ENCODE assay signal across 19 mouse cellular contexts in genomic region chr4:48037646-48038045, GRCm38 (mm10). TPM values are rescaled to one million over a fixed set of nuclear protein-coding genes. Genes with fewer than 3 reads are reported as not detected.
A peak's percentile ranks its signal among the peaks of the same experiment; 100 is the strongest.
DNase-seq lines count a peak whose midpoint lies in the region; ATAC-seq and TF ChIP-seq lines count a peak whose summit lies in the region.
"Had no signal": no experiment of that assay in that cellular context is flagged by ENCODE, and none has a peak within 500 bp of the region (broad histone marks: within the 10 kb centered on the region; RNA-seq: fewer than 3 reads in every experiment).

No protein-coding gene starts in this region.

- no peak for TF ChIP-seq POLR2A in limb, embryonic 14.5 days (IDR thresholded peaks at IDR 0.05; ENCODE audit: borderline replicate concordance, extremely low read depth, insufficient read depth, insufficient read length)

- ATAC-seq in midbrain, embryonic 11.5 days (ENCODE audit: low FRiP score), result no peak
- ATAC-seq in midbrain, embryonic 14.5 days (ENCODE audit: low FRiP score, low TSS enrichment), result no peak
- ATAC-seq in embryonic facial prominence, embryonic 13.5 days (ENCODE audit: insufficient number of reproducible peaks, insufficient read depth, low FRiP score, low TSS enrichment, low read depth), result no peak
- no peak for ATAC-seq in limb, embryonic 14.5 days (ENCODE audit: low FRiP score, low read depth)
- ATAC-seq: forebrain, embryonic 15.5 days; hindbrain, postnatal 0 days had no signal

- H3K9me3 ChIP-seq in midbrain, embryonic 11.5 days (ENCODE audit: control insufficient read depth, low read length), result no peaks in the 10 kb centered on the region
- H3K9me3 ChIP-seq in midbrain, embryonic 14.5 days (ENCODE audit: control insufficient read depth, low read length), result no peaks in the 10 kb centered on the region
- H3K9me3 ChIP-seq in embryonic facial prominence, embryonic 13.5 days, result no peaks in the 10 kb centered on the region
- no peaks in the 10 kb centered on the region for H3K9me3 ChIP-seq in limb, embryonic 14.5 days (ENCODE audit: control insufficient read depth, low read length)
- no peaks in the 10 kb centered on the region for H3K9me3 ChIP-seq in midbrain, embryonic 10.5 days (replicated peaks)
- no peaks in the 10 kb centered on the region for H3K9me3 ChIP-seq in hindbrain, embryonic 10.5 days
- H3K9me3 ChIP-seq: forebrain, embryonic 15.5 days; hindbrain, embryonic 13.5 days had no signal

- DNase-seq in midbrain, embryonic 11.5 days (ENCODE audit: low spot score, missing footprints), result peak; percentile 70
- DNase-seq in midbrain, embryonic 14.5 days, result no peak
- peak; percentile 52 for DNase-seq in limb, embryonic 14.5 days (ENCODE audit: low spot score)
- DNase-seq in midbrain, embryonic 10.5 days (ENCODE audit: low spot score), result no peak
- no peak for DNase-seq in hindbrain, embryonic 10.5 days (ENCODE audit: low spot score)
- DNase-seq: adrenal gland, adult 2 months; adrenal gland, postnatal 25 days; cerebellum, adult 18-20 months; cerebellum, adult 9-11 months; cerebellum, postnatal 36 days; gastrocnemius, postnatal 14 days; heart, postnatal 10 days; heart, postnatal 4 days; kidney, adult 11 months had no signal

- no peak overlapping the region for H3K4me2 ChIP-seq in midbrain, embryonic 11.5 days
- H3K4me2 ChIP-seq in midbrain, embryonic 14.5 days (ENCODE audit: low read length), result no peak overlapping the region
- H3K4me2 ChIP-seq in embryonic facial prominence, embryonic 13.5 days, result 0 out of 2 replicates have a peak overlapping the region, but pooled peaks have one; percentile 9
- no peak overlapping the region for H3K4me2 ChIP-seq in limb, embryonic 14.5 days (replicated peaks; ENCODE audit: low read depth, low read length, severe bottlenecking)
- H3K4me2 ChIP-seq: forebrain, embryonic 15.5 days; hindbrain, embryonic 13.5 days had no signal

- H3K27ac ChIP-seq in midbrain, embryonic 11.5 days (ENCODE audit: low read depth, low read length), result no peak overlapping the region
- H3K27ac ChIP-seq in midbrain, embryonic 14.5 days (replicated peaks; ENCODE audit: low read depth, low read length), result no peak overlapping the region
- H3K27ac ChIP-seq in embryonic facial prominence, embryonic 13.5 days, result peak overlapping the region; percentile 85
- H3K27ac ChIP-seq in limb, embryonic 14.5 days (replicated peaks; ENCODE audit: low read depth, low read length), result no peak overlapping the region
- H3K27ac ChIP-seq in midbrain, embryonic 10.5 days (replicated peaks), result no peak overlapping the region
- H3K27ac ChIP-seq in hindbrain, embryonic 10.5 days, result no peak overlapping the region
- H3K27ac ChIP-seq: forebrain, embryonic 15.5 days; hindbrain, embryonic 13.5 days; hindbrain, postnatal 0 days had no signal

- H3K36me3 ChIP-seq in midbrain, embryonic 11.5 days (ENCODE audit: control insufficient read depth, insufficient read depth, low read length), result no peaks in the 10 kb centered on the region
- no peaks in the 10 kb centered on the region for H3K36me3 ChIP-seq in midbrain, embryonic 14.5 days (ENCODE audit: control insufficient read depth, insufficient read depth, low read length)
- no peaks in the 10 kb centered on the region for H3K36me3 ChIP-seq in embryonic facial prominence, embryonic 13.5 days
- no peaks in the 10 kb centered on the region for H3K36me3 ChIP-seq in limb, embryonic 14.5 days (ENCODE audit: control insufficient read depth, insufficient read depth, low read length)
- no peaks in the 10 kb centered on the region for H3K36me3 ChIP-seq in midbrain, embryonic 10.5 days
- no peaks in the 10 kb centered on the region for H3K36me3 ChIP-seq in hindbrain, embryonic 10.5 days
- H3K36me3 ChIP-seq: forebrain, embryonic 15.5 days; hindbrain, embryonic 13.5 days had no signal

- H3K9ac ChIP-seq in midbrain, embryonic 11.5 days (ENCODE audit: low read length), result no peak overlapping the region
- no peak overlapping the region for H3K9ac ChIP-seq in midbrain, embryonic 14.5 days (replicated peaks; ENCODE audit: low read length)
- H3K9ac ChIP-seq in embryonic facial prominence, embryonic 13.5 days, result no peak overlapping the region
- H3K9ac ChIP-seq in limb, embryonic 14.5 days (ENCODE audit: low read depth, low read length, severe bottlenecking), result no peak overlapping the region
- H3K9ac ChIP-seq: forebrain, embryonic 15.5 days; hindbrain, embryonic 13.5 days had no signal

- WGBS in midbrain, embryonic 11.5 days, result 93% methylated on average over 4 of the region's 4 CpGs
- 93% methylated on average over 4 of the region's 4 CpGs for WGBS in midbrain, embryonic 14.5 days
- WGBS in embryonic facial prominence, embryonic 13.5 days, result 17% methylated on average over 4 of the region's 4 CpGs
- WGBS in limb, embryonic 14.5 days, result 25% methylated on average over 4 of the region's 4 CpGs
- 93% methylated on average over 4 of the region's 4 CpGs for WGBS in midbrain, embryonic 10.5 days
- 85% methylated on average over 4 of the region's 4 CpGs for WGBS in hindbrain, embryonic 10.5 days

- H3K4me1 ChIP-seq in midbrain, embryonic 11.5 days (ENCODE audit: control insufficient read depth, insufficient read depth, low read length), result peaks cover 8% of the 10 kb centered on the region
- H3K4me1 ChIP-seq in midbrain, embryonic 14.5 days (ENCODE audit: control insufficient read depth, insufficient read depth, low read length), result peaks cover 8% of the 10 kb centered on the region; the same call in 1 of the 2 replicates
- peaks cover 36% of the 10 kb centered on the region for H3K4me1 ChIP-seq in embryonic facial prominence, embryonic 13.5 days
- H3K4me1 ChIP-seq in limb, embryonic 14.5 days (ENCODE audit: control insufficient read depth, insufficient read depth, low read length), result peaks cover 12% of the 10 kb centered on the region; the same call in 1 of the 2 replicates
- H3K4me1 ChIP-seq in midbrain, embryonic 10.5 days, result peaks cover 15% of the 10 kb centered on the region
- peaks cover 11% of the 10 kb centered on the region for H3K4me1 ChIP-seq in hindbrain, embryonic 10.5 days (replicated peaks)

- no peaks in the 10 kb centered on the region for H3K27me3 ChIP-seq in midbrain, embryonic 11.5 days (ENCODE audit: control insufficient read depth, insufficient read depth, low read length)
- no peaks in the 10 kb centered on the region; the same call in 1 of the 2 replicates for H3K27me3 ChIP-seq in midbrain, embryonic 14.5 days (ENCODE audit: control insufficient read depth, insufficient read depth, low read length)
- no peaks in the 10 kb centered on the region for H3K27me3 ChIP-seq in embryonic facial prominence, embryonic 13.5 days
- H3K27me3 ChIP-seq in limb, embryonic 14.5 days (ENCODE audit: control insufficient read depth, insufficient read depth, low read length), result no peaks in the 10 kb centered on the region
- peaks cover 9% of the 10 kb centered on the region for H3K27me3 ChIP-seq in midbrain, embryonic 10.5 days (ENCODE audit: low read depth, poor library complexity, severe bottlenecking)
- H3K27me3 ChIP-seq in hindbrain, embryonic 10.5 days (ENCODE audit: insufficient read depth, poor library complexity, severe bottlenecking), result peaks cover 11% of the 10 kb centered on the region
- H3K27me3 ChIP-seq: forebrain, embryonic 15.5 days had no signal

- no peak overlapping the region for H3K4me3 ChIP-seq in midbrain, embryonic 11.5 days (ENCODE audit: low read depth, low read length)
- no peak overlapping the region for H3K4me3 ChIP-seq in midbrain, embryonic 14.5 days (replicated peaks; ENCODE audit: low read depth, low read length)
- H3K4me3 ChIP-seq in embryonic facial prominence, embryonic 13.5 days, result no peak overlapping the region
- H3K4me3 ChIP-seq in limb, embryonic 14.5 days (replicated peaks; ENCODE audit: low read length), result no peak overlapping the region
- no peak overlapping the region for H3K4me3 ChIP-seq in midbrain, embryonic 10.5 days
- H3K4me3 ChIP-seq in hindbrain, embryonic 10.5 days, result no peak overlapping the region
- H3K4me3 ChIP-seq: forebrain, embryonic 15.5 days; hindbrain, embryonic 13.5 days had no signal

RNA-seq across cellular contexts. Expression of gene Nr4a3, which starts 7.3 kb away (rescaled TPM):
- polyA plus RNA-seq in midbrain, embryonic 11.5 days (2014; fragmentation: Nextera tagmentation; extraction: Ambion mirVana), result 0.68 and 0.77 TPM in 2 replicates
- polyA plus RNA-seq in midbrain, embryonic 14.5 days (2014; fragmentation: Nextera tagmentation; extraction: Ambion mirVana), result 1.1 and 1.4 TPM in 2 replicates
- polyA plus RNA-seq in embryonic facial prominence, embryonic 13.5 days (2015; fragmentation: Nextera tagmentation; extraction: Ambion mirVana), result 1.0 TPM in 2 replicates
- polyA plus RNA-seq in limb, embryonic 14.5 days (2012; rRNA removed), result 0.79 and 1.3 TPM in 2 replicates
- polyA plus RNA-seq in limb, embryonic 14.5 days (2014; fragmentation: Nextera tagmentation; extraction: Ambion mirVana), result 0.44 and 0.59 TPM in 2 replicates
- 0.60 and 0.61 TPM in 2 replicates for polyA plus RNA-seq in midbrain, embryonic 10.5 days (2016; fragmentation: Nextera tagmentation; extraction: Ambion mirVana)
- 0.44 and 1.2 TPM in 2 replicates for polyA plus RNA-seq in hindbrain, embryonic 10.5 days (2016; fragmentation: Nextera tagmentation; extraction: Ambion mirVana)
- polyA plus RNA-seq: intestine, embryonic 14.5 days had no signal

Comparison
In these comparisons a context has a peak if more than half of its experiments do, and no peak if none do; other contexts are left out.
1. DNase-seq: peak in midbrain, embryonic 11.5 days (single experiment) and limb, embryonic 14.5 days (single experiment); none in midbrain, embryonic 14.5 days (single experiment), midbrain, embryonic 10.5 days (single experiment) and hindbrain, embryonic 10.5 days (single experiment).